Mouse (Mus musculus): ENCODE results near the gene Pla1a.

GRCm38 (mm10) chr16:38441611-38442010 lies 8.7 kb upstream of the Pla1a start:
- TF ChIP-seq CTCF (IDR thresholded peaks at IDR 0.05; ENCODE audit: low read depth) (no peak), EP300 (IDR thresholded peaks at IDR 0.05; ENCODE audit: low read depth) (no peak)

All from liver, postnatal 0 days (tissue).